Mouse (Mus musculus): ENCODE results near the gene A630023A22Rik. TPM values are rescaled to one million over a fixed set of nuclear protein-coding genes. Genes with fewer than 3 reads are reported as not detected.

The A630023A22Rik gene
- polyA plus RNA-seq, 1 experiment = not detected

- H3K27ac ChIP-seq (ENCODE audit: insufficient read depth, low read depth, low read length) = no peak within 1 kb of the TSS
- no peaks in the 10 kb centered on the region for H3K4me1 ChIP-seq (ENCODE audit: control insufficient read depth, insufficient read depth, low read length)
- H3K4me3 ChIP-seq (ENCODE audit: insufficient read depth, low read length) = no peak within 1 kb of the TSS
- TF ChIP-seq POLR2A (IDR thresholded peaks at IDR 0.05; ENCODE audit: borderline replicate concordance, low read depth, low read length) (no peak), CTCF (IDR thresholded peaks at IDR 0.05; ENCODE audit: low read depth, low read length) (no peak)
Observed at GRCm38 (mm10) chr14:34052516-34052915, 50.0 kb downstream of the A630023A22Rik start, which contains the start of gene Antxrl. Gene Antxrl (plus strand): TSS chr14:34052707.

- no peak for TF ChIP-seq POLR2A (IDR thresholded peaks at IDR 0.05; ENCODE audit: borderline replicate concordance, low read depth, low read length)
- TF ChIP-seq CTCF (IDR thresholded peaks at IDR 0.05; ENCODE audit: low read depth, low read length) = no peak
- Histone ChIP-seq H3K4me1 (ENCODE audit: control insufficient read depth, insufficient read depth, low read length) (no peaks in the 10 kb centered on the region), H3K4me3 (ENCODE audit: insufficient read depth, low read length) (no peak overlapping the region), H3K27ac (ENCODE audit: insufficient read depth, low read depth, low read length) (no peak overlapping the region)
Observed at GRCm38 (mm10) chr14:34050101-34050779, 52.3 kb downstream of the A630023A22Rik start.

GRCm38 (mm10) chr14:34043341-34043740, 59.2 kb downstream of the A630023A22Rik start:
- Histone ChIP-seq H3K4me3 (ENCODE audit: insufficient read depth, low read length) (no peak overlapping the region), H3K4me1 (ENCODE audit: control insufficient read depth, insufficient read depth, low read length) (no peaks in the 10 kb centered on the region), H3K27ac (ENCODE audit: insufficient read depth, low read depth, low read length) (no peak overlapping the region)
- no peak for TF ChIP-seq CTCF (IDR thresholded peaks at IDR 0.05; ENCODE audit: low read depth, low read length)
- TF ChIP-seq POLR2A (IDR thresholded peaks at IDR 0.05; ENCODE audit: borderline replicate concordance, low read depth, low read length) = no peak

GRCm38 (mm10) chr14:34041241-34041640, 61.3 kb downstream of the A630023A22Rik start:
- H3K27ac ChIP-seq (ENCODE audit: insufficient read depth, low read depth, low read length) = no peak overlapping the region
- TF ChIP-seq CTCF (IDR thresholded peaks at IDR 0.05; ENCODE audit: low read depth, low read length) (no peak), POLR2A (IDR thresholded peaks at IDR 0.05; ENCODE audit: borderline replicate concordance, low read depth, low read length) (no peak)
- no peaks in the 10 kb centered on the region for H3K4me1 ChIP-seq (ENCODE audit: control insufficient read depth, insufficient read depth, low read length)
- no peak overlapping the region for H3K4me3 ChIP-seq (ENCODE audit: insufficient read depth, low read length)

GRCm38 (mm10) chr14:34033841-34034610, 68.5 kb downstream of the A630023A22Rik start:
- TF ChIP-seq POLR2A (IDR thresholded peaks at IDR 0.05; ENCODE audit: borderline replicate concordance, low read depth, low read length) (no peak), CTCF (IDR thresholded peaks at IDR 0.05; ENCODE audit: low read depth, low read length) (no peak)
- no peaks in the 10 kb centered on the region for H3K4me1 ChIP-seq (ENCODE audit: control insufficient read depth, insufficient read depth, low read length)
- H3K4me3 ChIP-seq (ENCODE audit: insufficient read depth, low read length) = no peak overlapping the region
- H3K27ac ChIP-seq (ENCODE audit: insufficient read depth, low read depth, low read length) = no peak overlapping the region

GRCm38 (mm10) chr14:34026710-34027109, 75.8 kb downstream of the A630023A22Rik start:
- no peaks in the 10 kb centered on the region for H3K4me1 ChIP-seq (ENCODE audit: control insufficient read depth, insufficient read depth, low read length)
- no peak for TF ChIP-seq POLR2A (IDR thresholded peaks at IDR 0.05; ENCODE audit: borderline replicate concordance, low read depth, low read length)
- no peak for TF ChIP-seq CTCF (IDR thresholded peaks at IDR 0.05; ENCODE audit: low read depth, low read length)

GRCm38 (mm10) chr14:34016938-34017337, 85.6 kb downstream of the A630023A22Rik start:
- H3K4me3 ChIP-seq (ENCODE audit: insufficient read depth, low read length) = no peak overlapping the region

More at GRCm38 (mm10) chr14:34026710-34027109, 75.8 kb downstream of the A630023A22Rik start:
- Histone ChIP-seq H3K4me3 (ENCODE audit: insufficient read depth, low read length) (no peak overlapping the region), H3K27ac (ENCODE audit: insufficient read depth, low read depth, low read length) (no peak overlapping the region)

GRCm38 (mm10) chr14:34016381-34016780, 86.2 kb downstream of the A630023A22Rik start, which contains the start of gene Gm5460:
Gene Gm5460 (plus strand): TSS chr14:34016758.
- TF ChIP-seq POLR2A (IDR thresholded peaks at IDR 0.05; ENCODE audit: borderline replicate concordance, low read depth, low read length) = no peak
- no peaks in the 10 kb centered on the region for H3K4me1 ChIP-seq (ENCODE audit: control insufficient read depth, insufficient read depth, low read length)
- no peak within 1 kb of the TSS for H3K4me3 ChIP-seq (ENCODE audit: insufficient read depth, low read length)
- H3K27ac ChIP-seq (ENCODE audit: insufficient read depth, low read depth, low read length) = no peak within 1 kb of the TSS

More at GRCm38 (mm10) chr14:34016938-34017337, 85.6 kb downstream of the A630023A22Rik start:
- TF ChIP-seq CTCF (IDR thresholded peaks at IDR 0.05; ENCODE audit: low read depth, low read length) (no peak), POLR2A (IDR thresholded peaks at IDR 0.05; ENCODE audit: borderline replicate concordance, low read depth, low read length) (no peak)
- no peak overlapping the region for H3K27ac ChIP-seq (ENCODE audit: insufficient read depth, low read depth, low read length)
- no peaks in the 10 kb centered on the region for H3K4me1 ChIP-seq (ENCODE audit: control insufficient read depth, insufficient read depth, low read length)

- H3K27ac ChIP-seq (ENCODE audit: insufficient read depth, low read depth, low read length) = no peak within 1 kb of the TSS
- H3K4me1 ChIP-seq (ENCODE audit: control insufficient read depth, insufficient read depth, low read length) = no peaks in the 10 kb centered on the region
- TF ChIP-seq POLR2A (IDR thresholded peaks at IDR 0.05; ENCODE audit: borderline replicate concordance, low read depth, low read length) = no peak
- TF ChIP-seq CTCF (IDR thresholded peaks at IDR 0.05; ENCODE audit: low read depth, low read length) = no peak
- H3K4me3 ChIP-seq (ENCODE audit: insufficient read depth, low read length) = no peak within 1 kb of the TSS
Observed at GRCm38 (mm10) chr14:34015063-34015462, 87.5 kb downstream of the A630023A22Rik start, which contains the start of gene Gm30083. Gene Gm30083 (minus strand): TSS chr14:34015182.

- no peak for TF ChIP-seq POLR2A (IDR thresholded peaks at IDR 0.05; ENCODE audit: borderline replicate concordance, low read depth, low read length)
- no peak for TF ChIP-seq CTCF (IDR thresholded peaks at IDR 0.05; ENCODE audit: low read depth, low read length)
Observed at GRCm38 (mm10) chr14:34002358-34002757, 100.2 kb downstream of the A630023A22Rik start.

More at GRCm38 (mm10) chr14:34002358-34002757, 100.2 kb downstream of the A630023A22Rik start:
- no peaks in the 10 kb centered on the region for H3K4me1 ChIP-seq (ENCODE audit: control insufficient read depth, insufficient read depth, low read length)
- H3K4me3 ChIP-seq (ENCODE audit: insufficient read depth, low read length) = no peak overlapping the region
- no peak overlapping the region for H3K27ac ChIP-seq (ENCODE audit: insufficient read depth, low read depth, low read length)

All from bone marrow macrophage, adult 2 months (primary cell).